Mouse (Mus musculus): ENCODE data around the gene Exoc6b. TPM values are rescaled to one million over a fixed set of nuclear protein-coding genes. Genes with fewer than 3 reads are reported as not detected.

Gene Exoc6b
- total RNA-seq, 2 experiments from 2014 or later = 98.3 to 105 TPM

DNA sequence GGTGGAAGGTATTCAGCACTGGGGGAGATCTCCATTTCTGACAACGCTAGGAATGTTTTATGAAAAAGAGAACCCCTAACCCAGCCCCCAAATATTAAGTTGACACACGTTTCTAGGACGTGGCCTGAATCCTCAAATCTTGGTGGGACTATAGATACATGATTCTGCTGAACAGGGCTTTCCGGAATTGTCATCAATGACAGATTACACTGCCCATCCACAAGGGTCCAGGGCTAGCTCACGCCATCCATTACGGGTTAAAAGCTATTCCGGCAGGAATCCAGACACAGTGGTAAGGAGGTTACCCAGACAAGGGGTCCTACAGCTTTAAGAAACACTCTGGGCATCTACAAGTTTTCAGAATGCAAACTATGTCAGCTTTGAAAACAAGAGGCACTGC, 323.7 kb downstream of the Exoc6b start:
- DNase-seq (ENCODE audit: low spot score in 2 of 2) = no peak

DNA sequence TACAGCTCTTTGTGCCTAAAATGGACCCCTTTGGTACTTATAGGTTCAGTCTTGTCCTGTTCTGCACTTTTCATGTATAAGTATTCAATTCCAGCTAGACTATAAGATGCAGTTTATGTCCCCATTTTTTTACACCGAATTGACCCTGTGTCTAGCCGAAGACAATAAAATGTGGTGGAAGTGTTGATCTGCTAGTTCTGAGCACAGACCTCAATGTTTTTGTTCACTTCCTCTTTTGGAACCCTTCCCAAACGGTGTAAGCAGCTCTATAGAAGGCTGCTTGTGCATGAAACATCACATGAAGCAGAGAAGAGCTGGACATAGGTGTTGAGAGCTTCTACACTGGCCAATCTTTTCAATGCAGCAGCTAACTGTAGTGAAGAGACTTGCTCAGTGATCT, 327.1 kb downstream of the Exoc6b start:
- no peak for DNase-seq (ENCODE audit: low spot score in 2 of 2)

- peak; percentile 19 to 34 for DNase-seq (ENCODE audit: low spot score in 2 of 2)
Measured at GRCm38 (mm10) chr6:84736942-84737341, 332.4 kb downstream of the Exoc6b start.

DNA sequence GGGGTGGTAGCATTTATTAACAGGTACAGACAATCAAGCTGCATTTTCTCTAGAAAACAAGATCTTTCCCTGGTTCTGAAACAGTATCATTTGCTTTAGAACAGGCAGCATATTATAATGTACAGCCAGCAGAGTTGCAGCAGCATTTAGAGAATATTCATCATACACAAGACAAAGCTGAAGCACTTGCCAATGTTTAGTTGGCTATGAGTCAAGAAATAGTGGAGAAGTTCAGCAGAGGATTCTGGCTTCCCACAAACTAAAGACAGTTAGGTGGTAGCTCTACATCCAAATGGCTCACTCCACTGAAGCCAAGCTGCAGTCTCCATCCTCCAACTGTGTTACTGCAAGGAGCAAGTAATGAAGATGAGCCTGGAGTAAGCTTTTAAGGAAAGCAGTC, 342.4 kb downstream of the Exoc6b start:
- peak in 1 of 2 experiments; percentile 20 for DNase-seq (ENCODE audit: low spot score in 2 of 2)

DNA sequence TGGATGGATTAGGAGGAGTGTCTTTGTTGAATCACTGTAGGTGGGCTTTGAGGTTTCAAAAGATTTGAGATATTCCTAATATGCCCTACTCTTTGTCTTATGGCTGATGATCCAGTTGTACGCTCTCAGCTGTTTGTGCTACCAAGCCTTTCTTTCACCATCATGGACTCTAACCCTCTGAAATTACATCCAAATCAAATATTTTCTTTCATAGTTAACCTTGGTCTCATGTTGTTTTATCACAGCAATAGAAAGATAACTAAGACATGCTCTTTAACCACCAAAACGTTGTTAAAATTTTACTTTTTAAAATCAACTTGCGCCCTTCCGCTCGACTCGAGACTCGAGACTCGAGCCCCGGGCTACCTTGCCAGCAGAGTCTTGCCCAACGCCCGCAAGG, 356.1 kb downstream of the Exoc6b start:
- DNase-seq (ENCODE audit: low spot score in 2 of 2) = no peak

GRCm38 (mm10) chr6:84710831-84711230, 358.5 kb downstream of the Exoc6b start:
- no peak for DNase-seq (ENCODE audit: low spot score in 2 of 2)

DNA sequence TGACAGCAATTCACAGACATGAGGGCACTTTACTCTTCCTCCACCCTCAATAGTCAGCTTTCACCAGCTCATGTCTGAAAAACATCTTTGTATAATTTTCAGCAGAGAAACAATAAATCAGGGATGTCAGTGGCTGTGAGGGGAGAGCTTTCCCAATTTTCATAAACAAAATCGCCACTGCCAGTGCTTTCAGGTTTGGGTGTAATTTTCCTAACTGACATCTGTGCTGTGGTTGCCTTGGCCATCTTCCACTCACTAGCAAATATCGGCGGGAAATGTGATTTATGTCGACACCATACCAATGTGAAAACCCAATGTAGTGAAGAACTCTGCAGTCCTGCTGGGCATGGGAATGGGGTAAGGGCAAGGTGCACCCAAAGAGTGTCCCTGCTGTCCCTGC, 360.7 kb downstream of the Exoc6b start:
- DNase-seq (ENCODE audit: low spot score in 2 of 2) = no peak

- no peak for DNase-seq (ENCODE audit: low spot score in 2 of 2)
Measured at GRCm38 (mm10) chr6:84699579-84699978, 369.7 kb downstream of the Exoc6b start.

DNA sequence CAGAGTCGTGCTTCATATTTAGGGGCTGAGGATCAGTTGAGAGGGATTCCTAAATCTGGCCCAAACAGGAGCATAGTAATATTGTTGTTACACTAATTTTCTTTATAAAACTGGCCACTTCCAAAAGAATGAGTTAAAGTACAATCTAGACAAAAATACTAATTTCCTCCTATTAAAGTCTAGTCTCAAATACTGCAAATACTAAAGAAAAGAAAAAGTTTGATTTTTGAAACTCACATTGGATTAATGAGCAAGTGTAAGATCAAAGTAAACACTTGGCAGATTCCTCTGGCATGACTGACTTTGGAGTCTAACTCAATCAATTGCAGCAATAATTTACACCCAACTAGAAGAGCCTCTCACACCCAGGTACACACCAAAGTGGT, 371.0 kb downstream of the Exoc6b start:
- no peak for DNase-seq (ENCODE audit: low spot score in 2 of 2)

GRCm38 (mm10) chr6:84697474-84698287, 371.6 kb downstream of the Exoc6b start:
- no peak for DNase-seq (ENCODE audit: low spot score in 2 of 2)

- DNase-seq (ENCODE audit: low spot score in 2 of 2) = no peak
Measured at GRCm38 (mm10) chr6:84693844-84694243, 375.5 kb downstream of the Exoc6b start.

DNA sequence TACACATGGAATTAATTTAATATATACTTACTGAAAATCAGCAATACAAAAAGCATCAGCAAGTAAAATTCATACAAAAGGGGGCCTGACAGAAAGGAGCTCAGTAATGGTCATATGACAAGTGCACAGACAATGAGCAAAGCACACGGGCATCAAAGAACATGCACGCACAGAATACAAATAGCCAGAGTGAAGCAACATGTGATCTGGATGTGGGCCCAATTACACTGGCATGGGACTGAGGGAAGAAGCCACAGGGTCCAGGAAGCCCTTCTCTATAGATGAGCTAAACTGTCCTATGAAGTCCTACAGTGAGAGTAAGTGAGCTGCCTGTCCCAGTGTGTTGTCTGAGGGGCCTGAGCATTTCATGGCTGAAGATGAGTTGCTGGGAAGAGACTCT, 376.1 kb downstream of the Exoc6b start:
- DNase-seq (ENCODE audit: low spot score in 2 of 2) = no peak

DNA sequence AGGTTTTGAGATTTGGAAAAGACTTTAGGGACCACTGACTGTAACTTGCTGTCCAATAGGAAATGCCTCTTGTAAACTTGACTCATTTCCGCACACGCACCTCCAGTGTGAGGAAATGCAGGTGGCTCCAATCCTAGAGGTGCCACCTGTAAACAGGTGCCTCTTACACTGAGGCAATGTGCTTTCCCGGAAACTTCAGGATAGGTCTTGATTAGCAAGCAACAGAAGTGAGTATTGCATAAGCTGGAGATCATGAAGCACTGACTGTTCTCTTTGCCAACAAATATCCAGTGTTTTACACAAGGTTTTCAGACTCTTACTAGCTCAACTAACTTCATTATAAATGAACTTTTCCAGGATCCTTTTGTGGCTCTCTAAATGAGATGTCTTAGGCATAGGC, 377.4 kb downstream of the Exoc6b start:
- no peak for DNase-seq (ENCODE audit: low spot score in 2 of 2)

- DNase-seq (ENCODE audit: low spot score in 2 of 2) = no peak
Measured at GRCm38 (mm10) chr6:84677770-84678169, 391.5 kb downstream of the Exoc6b start.

GRCm38 (mm10) chr6:84674936-84675335, 394.4 kb downstream of the Exoc6b start:
- no peak for DNase-seq (ENCODE audit: low spot score in 2 of 2)

DNA sequence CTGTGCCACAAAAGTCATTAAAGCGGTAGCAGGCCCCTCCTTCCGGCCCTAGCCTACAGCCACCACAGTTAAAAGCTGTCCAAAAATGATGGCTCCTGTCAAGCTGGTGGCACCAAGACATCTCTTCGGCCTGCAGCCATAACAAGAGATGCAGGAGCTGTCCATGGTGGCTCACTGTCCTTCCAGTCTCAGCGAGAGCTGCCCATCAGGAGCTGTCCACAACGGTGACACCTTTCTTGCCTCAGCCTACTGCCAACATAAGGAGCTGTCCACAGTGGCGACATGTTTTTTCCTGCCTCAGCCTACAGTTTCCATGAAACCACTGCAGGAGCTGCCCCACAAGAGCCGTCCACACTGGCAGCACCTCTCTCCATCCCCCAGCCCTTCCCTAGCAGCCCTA, 395.2 kb downstream of the Exoc6b start:
- DNase-seq (ENCODE audit: low spot score in 2 of 2) = no peak

DNA sequence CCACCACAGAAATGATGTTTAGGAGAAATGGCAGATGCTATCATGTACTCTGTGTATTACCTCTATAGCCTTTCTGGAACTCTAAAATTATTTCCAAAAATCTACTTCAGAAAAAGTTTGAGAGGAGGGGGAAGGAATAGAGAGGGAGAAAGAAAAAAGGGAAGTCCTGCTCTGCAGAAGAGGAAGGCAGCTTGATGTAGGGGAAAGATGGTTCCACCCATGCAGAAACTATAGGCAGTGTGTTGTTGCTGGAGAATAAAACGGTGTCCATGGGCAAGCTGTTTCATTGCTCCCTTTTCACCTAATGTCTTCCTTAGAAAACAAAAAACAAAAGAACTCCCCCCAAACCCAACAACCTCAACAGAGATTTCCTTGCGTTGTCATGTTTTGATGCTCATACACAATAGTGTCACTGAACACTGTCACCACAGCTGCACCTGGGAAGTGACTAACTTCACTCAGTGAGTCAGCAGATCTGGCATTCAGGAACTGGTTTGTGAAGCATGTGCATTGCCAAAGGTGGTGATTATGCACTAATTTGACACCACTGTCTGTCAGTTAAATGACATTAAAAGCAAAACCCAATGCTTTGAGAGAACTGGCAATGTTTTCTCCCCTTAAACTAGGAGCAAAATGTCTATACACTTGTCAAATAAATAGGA, 407.7 kb downstream of the Exoc6b start:
- DNase-seq (ENCODE audit: low spot score in 2 of 2) = no peak

DNA sequence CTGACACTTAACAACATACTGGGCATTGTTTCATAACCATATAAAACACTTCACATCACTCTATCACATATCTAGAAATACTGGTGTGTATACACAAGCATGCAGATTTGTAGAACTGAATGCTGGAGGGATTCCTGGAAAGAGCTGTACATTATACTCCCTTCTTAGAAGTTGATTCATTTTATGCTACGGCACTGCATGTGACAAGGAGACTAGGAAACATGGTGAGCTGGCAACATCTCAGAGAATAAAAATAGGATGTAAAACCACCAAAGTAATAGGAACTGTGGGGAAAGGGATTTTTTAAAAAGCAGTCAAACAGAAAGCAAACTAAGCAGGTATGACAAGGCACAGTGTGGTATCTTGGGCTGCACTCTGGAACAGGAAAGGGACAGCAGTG, 408.3 kb downstream of the Exoc6b start:
- DNase-seq (ENCODE audit: low spot score in 2 of 2) = no peak

GRCm38 (mm10) chr6:84657091-84657490, 412.2 kb downstream of the Exoc6b start:
- DNase-seq (ENCODE audit: low spot score in 2 of 2) = no peak

DNA sequence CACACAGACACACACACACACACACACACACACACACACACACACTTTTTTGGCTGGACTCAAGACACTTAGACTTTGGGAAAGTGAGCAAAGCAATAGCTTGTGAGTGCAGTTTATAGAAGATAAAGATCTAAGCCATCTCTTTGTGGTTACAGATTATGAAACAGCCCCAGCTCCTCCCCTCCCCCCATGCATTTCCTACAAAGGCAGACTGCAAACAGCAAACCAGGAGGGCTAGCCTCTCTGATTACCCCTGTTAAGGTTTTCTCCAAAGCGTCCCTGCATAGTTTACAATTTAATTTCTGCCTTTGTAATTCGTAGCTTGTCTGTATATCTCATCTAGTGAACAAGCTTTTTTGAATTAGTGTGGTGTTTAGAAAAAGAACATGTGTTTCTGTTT, 412.6 kb downstream of the Exoc6b start:
- DNase-seq (ENCODE audit: low spot score in 2 of 2) = no peak

- peak in 1 of 2 experiments; percentile 10 for DNase-seq (ENCODE audit: low spot score in 2 of 2)
Measured at GRCm38 (mm10) chr6:84651902-84652301, 417.4 kb downstream of the Exoc6b start.

- no peak for DNase-seq (ENCODE audit: low spot score in 2 of 2)
Measured at GRCm38 (mm10) chr6:84647197-84647596, 422.1 kb downstream of the Exoc6b start.

GRCm38 (mm10) chr6:84646696-84647095, 422.6 kb downstream of the Exoc6b start:
- no peak for DNase-seq (ENCODE audit: low spot score in 2 of 2)

All from layer of hippocampus, postnatal 14 days (tissue).